Mouse (Mus musculus): ENCODE data around the gene Gm15217. TPM values are rescaled to one million over a fixed set of nuclear protein-coding genes. Genes with fewer than 3 reads are reported as not detected.

Gene Gm15217
- total RNA-seq (2022): not detected

DNA sequence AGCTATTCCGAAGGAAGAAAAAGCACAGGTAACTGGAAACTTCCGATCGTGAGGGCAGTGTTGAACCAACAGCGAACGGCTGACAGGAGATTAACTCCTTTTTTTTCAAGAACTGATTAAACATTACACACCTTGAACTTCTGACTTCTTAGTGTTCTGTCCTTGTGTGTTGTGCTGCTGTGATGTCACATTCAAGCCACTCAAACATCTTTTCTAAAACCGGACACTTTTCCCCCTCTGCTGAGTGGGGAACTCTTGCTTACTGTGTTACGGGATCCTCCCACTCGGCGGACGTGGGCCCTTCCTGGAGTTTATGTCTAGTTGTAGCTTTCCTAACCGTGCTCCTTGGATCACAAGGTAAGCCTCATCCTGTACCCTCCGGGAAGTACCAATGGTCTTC lies at the start of gene Gm15217:
Gm15217 (plus strand) TSS at position 130 of the 400 bp plus-strand sequence.
- DNase-seq (ENCODE audit: low spot score in 2 of 2): no peak

- DNase-seq (ENCODE audit: low spot score in 2 of 2): no peak
Observed at GRCm38 (mm10) chr14:46333421-46334237, 45.6 kb upstream of the Gm15217 start.

DNA sequence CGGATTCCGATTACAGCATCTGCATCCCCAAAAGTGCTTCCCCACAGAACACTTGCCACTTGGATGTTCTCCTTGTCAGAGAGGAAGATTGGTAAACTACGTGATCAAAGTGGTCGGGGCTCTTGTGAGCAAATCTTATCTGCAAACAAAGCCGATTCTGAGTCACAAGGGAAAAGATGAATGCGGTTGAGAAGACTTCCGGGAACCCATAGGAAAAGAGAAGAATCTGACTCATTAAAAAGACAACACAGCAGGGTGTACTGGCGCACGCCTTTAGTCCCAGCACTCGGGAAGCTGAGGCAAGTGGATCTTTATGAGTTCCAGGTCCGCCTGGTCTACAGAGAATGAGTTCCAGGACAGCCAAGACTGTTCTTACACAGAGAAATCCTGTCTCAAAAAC lies 40.4 kb upstream of the Gm15217 start:
- no peak for DNase-seq (ENCODE audit: low spot score in 2 of 2)

DNA sequence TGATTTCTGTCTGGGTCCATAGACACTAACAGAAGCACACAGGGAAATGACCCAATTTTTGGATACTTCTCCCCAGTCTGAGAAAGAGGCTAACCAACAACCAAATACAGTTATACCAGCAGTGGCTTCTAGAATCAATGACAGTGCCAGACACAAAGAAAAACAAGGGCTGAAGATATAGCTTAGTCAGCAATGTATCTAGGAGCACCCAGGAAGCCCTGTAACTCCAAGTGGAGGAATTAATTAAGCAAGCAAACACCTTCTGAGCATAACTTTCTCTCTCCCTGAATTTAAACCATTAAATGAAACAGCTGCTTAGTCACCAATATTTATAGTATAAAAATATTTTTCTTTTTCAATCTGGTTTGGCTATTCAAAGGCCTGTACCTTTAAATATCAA lies 34.5 kb upstream of the Gm15217 start:
- no peak for DNase-seq (ENCODE audit: low spot score in 2 of 2)

GRCm38 (mm10) chr14:46357286-46357685 lies 21.9 kb upstream of the Gm15217 start:
- DNase-seq (ENCODE audit: low spot score in 2 of 2): no peak

DNA sequence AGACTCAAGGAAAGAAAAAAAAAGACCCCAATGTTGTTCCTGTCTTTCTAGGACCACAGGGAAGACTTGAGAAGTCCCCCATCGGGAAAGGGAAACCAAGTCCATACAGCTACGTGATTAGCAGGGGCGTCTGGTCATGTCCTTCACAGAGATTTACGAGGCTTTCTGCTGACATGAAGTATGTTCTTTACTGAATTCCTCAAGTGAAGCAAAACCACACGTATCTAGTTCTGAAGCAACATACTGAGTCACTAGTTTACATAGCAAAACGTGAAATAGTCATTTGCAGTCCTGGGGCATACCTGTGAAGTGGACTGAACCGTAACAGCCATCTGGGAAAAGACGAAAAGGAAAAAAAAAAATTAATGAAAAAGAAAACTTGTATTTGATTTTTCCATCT lies 21.5 kb upstream of the Gm15217 start:
- DNase-seq (ENCODE audit: low spot score in 2 of 2): no peak

DNA sequence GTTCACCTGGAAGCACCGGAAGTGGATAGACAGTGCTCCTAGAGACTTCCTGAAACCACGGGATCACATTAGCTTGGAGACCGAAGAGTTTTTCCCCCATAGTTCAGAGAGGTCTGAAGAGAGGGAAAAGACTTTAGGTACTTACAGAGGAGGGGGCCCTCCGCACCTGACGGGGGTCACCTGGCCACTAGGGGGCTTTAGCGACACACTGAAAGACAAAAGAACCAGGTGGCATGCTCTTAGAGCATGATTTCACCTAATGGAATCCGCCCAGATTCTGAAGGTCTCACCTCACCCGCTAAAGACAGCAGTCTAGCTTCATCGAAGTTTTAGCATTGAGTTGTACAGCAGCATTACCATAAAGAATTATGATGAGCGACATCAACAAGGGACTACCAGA lies 16.0 kb upstream of the Gm15217 start:
- no peak for DNase-seq (ENCODE audit: low spot score in 2 of 2)

DNA sequence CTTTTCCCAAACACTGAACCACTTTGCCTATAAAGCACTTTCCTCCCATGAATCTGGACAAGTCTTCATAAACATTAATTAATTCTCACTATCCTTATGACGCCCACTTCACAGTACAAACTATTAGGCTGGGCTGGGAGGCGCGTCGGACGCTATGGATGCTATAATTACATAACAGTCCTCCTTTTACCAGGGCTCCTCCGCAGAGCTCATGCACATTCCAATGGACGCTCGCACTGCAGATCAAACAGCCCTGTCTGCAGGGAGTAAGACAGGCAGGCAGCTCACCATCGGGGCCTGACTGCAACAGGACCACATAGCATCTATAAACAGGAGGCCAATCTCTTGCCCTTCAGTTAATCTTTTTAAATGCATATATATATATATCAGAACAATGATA lies 6.8 kb upstream of the Gm15217 start:
- no peak for DNase-seq (ENCODE audit: low spot score in 2 of 2)

- DNase-seq (ENCODE audit: low spot score in 2 of 2): no peak
Observed at GRCm38 (mm10) chr14:46375796-46376195, 3.4 kb upstream of the Gm15217 start.

DNA sequence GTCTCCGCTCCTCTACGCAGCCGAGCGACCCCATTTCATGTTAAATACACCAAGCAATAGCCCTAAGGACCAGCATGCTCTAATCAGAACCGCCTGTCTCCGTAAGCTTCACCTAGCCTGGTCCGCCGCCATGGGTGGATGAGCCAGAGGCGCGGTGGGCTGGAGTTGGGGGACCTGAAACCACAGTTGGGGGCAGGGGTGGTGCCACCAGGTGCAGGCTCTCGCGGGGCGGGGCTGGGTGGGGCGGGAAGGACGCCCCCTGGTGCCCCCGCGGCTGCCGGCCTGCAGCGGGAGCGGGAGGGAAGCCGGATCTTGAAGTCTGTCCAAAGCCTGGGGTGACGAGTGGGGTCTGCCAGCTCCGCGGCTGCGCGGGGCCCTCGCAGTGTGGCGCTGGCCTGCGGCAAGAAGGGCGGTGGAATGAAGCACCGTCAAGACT lies 1.1 kb downstream of the Gm15217 start:
- no peak for DNase-seq (ENCODE audit: low spot score in 2 of 2)

DNA sequence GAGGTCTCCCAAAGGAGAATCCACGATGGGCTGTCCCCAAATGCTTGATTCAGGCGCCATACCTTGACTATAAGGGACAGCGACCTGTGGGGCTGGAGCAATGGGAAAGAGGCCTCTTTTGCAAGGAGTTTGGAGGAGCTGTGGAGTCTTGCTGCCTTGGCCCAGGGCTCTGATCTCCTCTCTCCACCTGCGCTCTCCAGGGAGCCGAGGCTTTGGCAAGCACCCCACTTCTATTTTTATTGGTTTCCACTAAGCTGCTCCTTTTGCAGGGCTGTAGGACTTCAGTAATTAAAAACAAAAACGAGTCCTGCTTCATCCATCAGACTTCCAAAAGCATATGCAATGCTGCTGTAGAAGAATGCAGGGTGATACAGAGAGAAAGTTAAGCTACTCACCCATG lies 2.2 kb downstream of the Gm15217 start:
- no peak for DNase-seq (ENCODE audit: low spot score in 2 of 2)

- no peak for DNase-seq (ENCODE audit: low spot score in 2 of 2)
Observed at GRCm38 (mm10) chr14:46384946-46385691, 5.9 kb downstream of the Gm15217 start.

DNA sequence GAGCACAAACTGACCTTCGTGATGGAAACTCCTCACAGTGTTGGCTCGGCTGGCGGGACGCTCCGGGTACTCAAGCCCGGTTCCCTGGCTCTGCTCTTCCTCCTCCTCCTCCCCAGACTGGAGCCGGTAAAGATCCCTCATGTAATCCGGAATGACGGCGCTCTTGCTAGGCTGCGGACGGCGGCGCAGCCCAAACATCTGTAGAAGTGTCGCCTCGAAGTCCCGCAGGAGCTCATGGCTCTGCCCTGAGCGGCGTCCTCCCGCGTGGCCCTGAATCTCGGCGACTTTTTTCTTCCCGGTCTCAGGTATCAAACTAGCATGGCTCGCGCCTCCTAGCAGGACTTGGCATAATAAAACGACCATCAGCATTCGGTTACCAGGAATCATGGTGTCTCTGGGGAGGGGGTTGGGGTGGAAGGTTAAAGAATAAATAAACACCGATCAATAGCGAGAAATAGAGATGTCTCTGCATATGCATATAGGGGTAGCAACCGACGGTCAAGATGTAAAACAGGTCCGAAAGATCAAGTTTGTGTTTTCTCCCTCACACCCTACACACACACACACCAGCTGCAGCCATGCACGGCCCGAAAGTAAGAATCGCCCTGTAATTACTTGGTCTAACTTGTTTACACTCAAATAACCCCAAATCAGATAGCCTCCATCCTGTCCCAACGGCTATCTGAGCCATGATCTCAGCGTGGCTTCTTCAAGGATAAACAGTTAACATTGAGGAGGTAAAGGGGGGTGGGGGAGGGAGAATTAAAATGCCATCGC lies 6.7 kb downstream of the Gm15217 start:
- DNase-seq (ENCODE audit: low spot score in 2 of 2): no peak

DNA sequence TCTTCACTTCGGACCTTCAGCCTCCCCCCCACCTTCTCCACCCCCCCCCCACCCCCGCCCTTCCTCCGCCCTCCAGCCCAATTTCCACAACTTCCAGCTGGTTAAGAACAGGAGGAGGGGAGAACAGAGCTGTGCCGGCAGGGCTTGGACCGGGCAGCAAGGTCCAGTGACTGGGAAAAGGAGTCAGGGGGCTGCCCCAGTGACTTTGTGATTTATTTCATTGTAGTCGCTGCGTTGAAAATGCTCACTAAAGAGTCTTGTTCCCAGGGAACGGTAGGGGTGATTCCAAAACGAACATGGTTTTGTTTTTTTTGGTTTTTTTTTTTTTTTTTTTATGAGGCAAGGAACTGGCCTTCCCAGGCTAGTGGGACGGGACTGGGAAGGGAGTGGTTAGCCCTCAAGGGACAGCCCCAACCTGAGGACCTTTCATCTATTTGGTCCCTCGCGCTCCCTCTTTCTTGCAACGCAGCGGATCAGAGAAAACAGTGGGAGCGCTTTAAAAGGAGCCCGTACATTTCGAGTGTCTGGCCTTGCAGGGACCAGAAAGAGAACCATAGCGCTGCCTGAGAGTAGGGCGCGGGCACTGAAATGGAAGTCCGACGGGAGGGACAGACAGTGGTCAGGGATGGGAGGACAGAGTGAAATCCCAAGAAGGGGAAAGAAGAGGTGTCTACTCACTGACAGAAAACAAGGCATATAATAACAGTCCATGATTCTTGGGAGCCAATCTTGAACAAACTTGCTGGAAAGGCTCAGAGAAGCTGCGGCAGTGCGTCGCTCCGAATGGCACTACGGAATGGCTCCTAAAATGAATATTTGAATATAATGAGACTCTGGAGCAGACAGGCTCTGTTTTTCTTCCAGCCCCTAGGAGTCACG lies 7.5 kb downstream of the Gm15217 start:
- DNase-seq (ENCODE audit: low spot score in 2 of 2): no peak

- no peak for DNase-seq (ENCODE audit: low spot score in 2 of 2)
Observed at GRCm38 (mm10) chr14:46387357-46387671, 8.1 kb downstream of the Gm15217 start.

DNA sequence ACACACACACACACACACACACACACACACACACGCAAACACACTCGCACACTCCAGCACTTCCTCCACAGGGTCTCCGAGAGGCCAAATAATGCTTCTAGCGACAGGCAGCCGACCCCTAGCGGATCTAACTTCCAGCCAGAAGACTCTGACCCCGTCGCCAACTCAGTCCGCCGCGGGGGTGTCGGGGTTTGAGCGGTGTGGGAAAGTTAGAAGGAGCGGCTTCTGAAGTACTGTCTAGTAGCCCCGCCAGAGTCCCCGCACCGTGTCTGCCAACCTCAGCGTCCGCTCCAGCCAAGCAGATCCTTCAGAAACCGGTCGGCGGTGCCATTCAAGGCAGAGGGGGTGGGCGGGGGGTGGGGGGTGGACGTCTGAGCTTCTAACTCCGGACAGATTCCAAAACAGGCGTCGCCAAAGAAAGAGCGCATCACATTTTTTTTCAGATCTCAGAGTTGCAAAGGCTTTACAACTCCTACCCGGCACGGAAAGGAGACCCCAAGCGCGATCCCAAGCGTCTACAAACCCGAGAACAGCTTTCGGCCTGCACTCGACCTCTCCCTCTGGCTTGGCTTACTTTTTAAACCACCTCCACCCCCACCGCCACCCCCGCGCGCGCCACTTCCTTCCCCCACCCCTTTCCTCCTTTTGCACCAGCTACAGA lies 8.7 kb downstream of the Gm15217 start:
- no peak for DNase-seq (ENCODE audit: low spot score in 2 of 2)

DNA sequence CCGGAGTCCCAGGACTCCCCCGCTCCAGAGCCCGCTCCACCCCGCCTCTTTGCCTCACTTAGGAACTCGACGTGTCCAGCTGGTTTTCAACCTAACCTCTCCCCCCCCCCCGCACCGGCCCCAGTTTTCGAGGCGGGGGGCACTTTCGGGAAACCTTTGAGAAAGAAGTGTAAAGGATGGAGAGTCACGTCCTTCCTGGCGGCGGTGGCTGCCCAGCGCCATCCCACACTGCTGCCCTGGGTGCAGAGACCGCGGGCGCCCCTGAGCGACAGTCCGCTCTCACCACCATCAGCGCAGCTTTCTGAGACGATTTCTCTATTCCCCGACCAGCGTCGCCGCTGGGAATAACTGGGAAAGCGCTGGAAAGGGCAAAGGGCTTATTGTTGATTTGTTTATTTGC lies 9.4 kb downstream of the Gm15217 start:
- DNase-seq (ENCODE audit: low spot score in 2 of 2): no peak

GRCm38 (mm10) chr14:46389438-46390248 lies 10.4 kb downstream of the Gm15217 start:
- no peak for DNase-seq (ENCODE audit: low spot score in 2 of 2)

DNA sequence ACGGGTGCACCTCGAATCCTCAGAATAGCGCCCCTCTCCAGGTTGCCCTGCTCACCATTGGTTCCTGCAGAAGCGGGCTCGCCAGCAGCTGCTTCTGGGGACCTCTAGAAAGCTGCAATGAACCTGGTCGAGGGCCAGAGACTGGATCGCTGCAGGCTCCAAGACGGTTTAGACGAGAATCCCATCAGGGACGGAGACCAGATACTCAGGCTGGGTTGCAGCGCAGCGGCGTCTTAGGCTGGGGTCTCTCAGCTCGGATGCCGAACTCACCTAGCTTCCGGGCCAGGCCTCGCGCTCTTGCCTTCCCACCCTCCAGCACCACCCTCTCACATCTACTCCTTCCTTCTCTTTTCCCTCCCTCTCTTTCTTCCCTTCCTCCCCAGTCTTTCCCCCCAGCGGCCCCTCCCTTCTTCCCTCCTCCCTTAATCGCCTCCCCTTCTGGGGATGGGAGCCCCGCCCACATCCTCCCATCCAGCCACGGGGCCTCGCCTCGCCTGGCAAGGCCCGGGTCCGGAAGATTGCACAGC lies 11.1 kb downstream of the Gm15217 start, which contains the start of gene Bmp4:
Bmp4 (minus strand) TSS at position 421 of the 527 bp plus-strand sequence.
- no peak for DNase-seq (ENCODE audit: low spot score in 2 of 2)
